Mouse (Mus musculus): ENCODE data around the gene Metap1d. TPM values are rescaled to one million over a fixed set of nuclear protein-coding genes. Genes with fewer than 3 reads are reported as not detected.

Metap1d gene
- polyA plus RNA-seq, 1 experiment from 2014 or later, result 27.2 TPM

- peak overlapping the region; percentile 23 for H3K4me3 ChIP-seq
- 1% methylated on average over 43 of the region's 43 CpGs for WGBS
- H3K27me3 ChIP-seq (ENCODE audit: insufficient read depth, poor library complexity, severe bottlenecking), result peaks cover 100% of the 10 kb centered on the region
- no peaks in the 10 kb centered on the region for H3K36me3 ChIP-seq
- H3K9me3 ChIP-seq, result no peaks in the 10 kb centered on the region
- H3K27ac ChIP-seq, result peak overlapping the region; percentile 2
- H3K4me1 ChIP-seq (replicated peaks), result peaks cover 43% of the 10 kb centered on the region
- peak; percentile 54 for DNase-seq (ENCODE audit: low spot score)
These were observed 79.2 kb downstream of the Metap1d start for GRCm38 (mm10) chr2:71531990-71532970.

GRCm38 (mm10) chr2:71533094-71533493 lies 80.0 kb downstream of the Metap1d start:
- no peak for DNase-seq (ENCODE audit: low spot score)
- H3K36me3 ChIP-seq, result no peaks in the 10 kb centered on the region
- peaks cover 100% of the 10 kb centered on the region for H3K27me3 ChIP-seq (ENCODE audit: insufficient read depth, poor library complexity, severe bottlenecking)
- peaks cover 43% of the 10 kb centered on the region for H3K4me1 ChIP-seq (replicated peaks)
- 5% methylated on average over 5 of the region's 5 CpGs for WGBS
- H3K9me3 ChIP-seq, result no peaks in the 10 kb centered on the region
- no peak overlapping the region for H3K27ac ChIP-seq
- no peak overlapping the region for H3K4me3 ChIP-seq

- H3K36me3 ChIP-seq, result no peaks in the 10 kb centered on the region
- H3K4me1 ChIP-seq (replicated peaks), result peaks cover 42% of the 10 kb centered on the region
- H3K27me3 ChIP-seq (ENCODE audit: insufficient read depth, poor library complexity, severe bottlenecking), result peaks cover 100% of the 10 kb centered on the region
- H3K9me3 ChIP-seq, result no peaks in the 10 kb centered on the region
- WGBS, result under 1% methylated on average over 20 of the region's 20 CpGs
- H3K27ac ChIP-seq, result no peak overlapping the region; the same call in 1 of the 2 replicates
- peak overlapping the region; percentile 4; the same call in 1 of the 2 replicates for H3K4me3 ChIP-seq
- peak; percentile 53 for DNase-seq (ENCODE audit: low spot score)
These were observed 81.4 kb downstream of the Metap1d start for GRCm38 (mm10) chr2:71534242-71535052.

GRCm38 (mm10) chr2:71540611-71541417 lies 87.7 kb downstream of the Metap1d start:
- Histone ChIP-seq H3K9me3 (no peaks in the 10 kb centered on the region), H3K4me3 (peak overlapping the region; percentile 38), H3K27ac (peak overlapping the region; percentile 46), H3K27me3 (ENCODE audit: insufficient read depth, poor library complexity, severe bottlenecking) (peaks cover 100% of the 10 kb centered on the region), H3K36me3 (no peaks in the 10 kb centered on the region), H3K4me1 (replicated peaks) (peaks cover 64% of the 10 kb centered on the region)
- WGBS, result under 1% methylated on average over 48 of the region's 48 CpGs
- DNase-seq (ENCODE audit: low spot score), result peak; percentile 65

GRCm38 (mm10) chr2:71541418-71542226 lies 88.5 kb downstream of the Metap1d start:
- peak overlapping the region; percentile 38 for H3K4me3 ChIP-seq
- H3K4me1 ChIP-seq (replicated peaks), result peaks cover 72% of the 10 kb centered on the region
- no peaks in the 10 kb centered on the region for H3K9me3 ChIP-seq
- peak; percentile 65 for DNase-seq (ENCODE audit: low spot score)
- H3K27me3 ChIP-seq (ENCODE audit: insufficient read depth, poor library complexity, severe bottlenecking), result peaks cover 100% of the 10 kb centered on the region
- whole genome bisulfite sequencing, result under 1% methylated on average over 37 of the region's 37 CpGs
- H3K36me3 ChIP-seq, result no peaks in the 10 kb centered on the region
- H3K27ac ChIP-seq, result peak overlapping the region; percentile 46; the same call in 1 of the 2 replicates

GRCm38 (mm10) chr2:71542227-71542815 lies 89.2 kb downstream of the Metap1d start:
- peak overlapping the region; percentile 37 for H3K4me3 ChIP-seq
- WGBS, result 1% methylated on average over 11 of the region's 11 CpGs
- H3K27ac ChIP-seq, result peak overlapping the region; percentile 53; the same call in 1 of the 2 replicates
- no peaks in the 10 kb centered on the region for H3K36me3 ChIP-seq
- DNase-seq (ENCODE audit: low spot score), result no peak
- peaks cover 78% of the 10 kb centered on the region for H3K4me1 ChIP-seq (replicated peaks)
- H3K9me3 ChIP-seq, result no peaks in the 10 kb centered on the region
- H3K27me3 ChIP-seq (ENCODE audit: insufficient read depth, poor library complexity, severe bottlenecking), result peaks cover 100% of the 10 kb centered on the region

- peak overlapping the region; percentile 53; the same call in 1 of the 2 replicates for H3K27ac ChIP-seq
- under 1% methylated on average over 30 of the region's 30 CpGs for WGBS
- peaks cover 78% of the 10 kb centered on the region for H3K4me1 ChIP-seq (replicated peaks)
These were observed 89.8 kb downstream of the Metap1d start for GRCm38 (mm10) chr2:71542816-71543301.

GRCm38 (mm10) chr2:71543531-71543930 lies 90.5 kb downstream of the Metap1d start:
- peaks cover 98% of the 10 kb centered on the region for H3K27me3 ChIP-seq (ENCODE audit: insufficient read depth, poor library complexity, severe bottlenecking)
- peak overlapping the region; percentile 72 for H3K4me3 ChIP-seq
- H3K36me3 ChIP-seq, result no peaks in the 10 kb centered on the region
- H3K9me3 ChIP-seq, result no peaks in the 10 kb centered on the region
- no peak for DNase-seq (ENCODE audit: low spot score)
- peak overlapping the region; percentile 64; the same call in 1 of the 2 replicates for H3K27ac ChIP-seq
- peaks cover 77% of the 10 kb centered on the region for H3K4me1 ChIP-seq (replicated peaks)
- WGBS, result under 1% methylated on average over 9 of the region's 9 CpGs

More at GRCm38 (mm10) chr2:71542816-71543301, 89.8 kb downstream of the Metap1d start:
- Histone ChIP-seq H3K36me3 (no peaks in the 10 kb centered on the region), H3K4me3 (peak overlapping the region; percentile 37), H3K27me3 (ENCODE audit: insufficient read depth, poor library complexity, severe bottlenecking) (peaks cover 98% of the 10 kb centered on the region), H3K9me3 (no peaks in the 10 kb centered on the region)
- peak; percentile 73 for DNase-seq (ENCODE audit: low spot score)

GRCm38 (mm10) chr2:71543948-71544347 lies 90.9 kb downstream of the Metap1d start:
- peak; percentile 60 for DNase-seq (ENCODE audit: low spot score)
- no peaks in the 10 kb centered on the region for H3K9me3 ChIP-seq
- H3K36me3 ChIP-seq, result no peaks in the 10 kb centered on the region
- peaks cover 72% of the 10 kb centered on the region for H3K4me1 ChIP-seq (replicated peaks)
- under 1% methylated on average over 20 of the region's 20 CpGs for WGBS
- H3K27me3 ChIP-seq (ENCODE audit: insufficient read depth, poor library complexity, severe bottlenecking), result peaks cover 98% of the 10 kb centered on the region
- H3K4me3 ChIP-seq, result peak overlapping the region; percentile 72
- H3K27ac ChIP-seq, result peak overlapping the region; percentile 64

GRCm38 (mm10) chr2:71544391-71545285 lies 91.6 kb downstream of the Metap1d start:
- under 1% methylated on average over 61 of the region's 61 CpGs for WGBS
- Histone ChIP-seq H3K27me3 (ENCODE audit: insufficient read depth, poor library complexity, severe bottlenecking) (peaks cover 98% of the 10 kb centered on the region), H3K36me3 (no peaks in the 10 kb centered on the region), H3K4me1 (replicated peaks) (peaks cover 65% of the 10 kb centered on the region), H3K4me3 (peak overlapping the region; percentile 72), H3K27ac (peak overlapping the region; percentile 64), H3K9me3 (no peaks in the 10 kb centered on the region)
- peak; percentile 64 for DNase-seq (ENCODE audit: low spot score)
